Mouse (Mus musculus) kidney, embryonic 14.5 days (tissue): ENCODE results near the gene Tgm1. TPM values are rescaled to one million over a fixed set of nuclear protein-coding genes. Genes with fewer than 3 reads are reported as not detected.

ENCODE experiments used
- ATAC-seq: fragments of 200-750 bp; cut with Nextera tagmentation; 2 replicates; pipeline ENCODE4 v1.8.0; 2017; ENCODE audit warnings: moderate number of reproducible peaks, mild to moderate bottlenecking, moderate TSS enrichment, moderate library complexity; ENCODE audit not compliant: low FRiP score, low TSS enrichment
- H3K27ac ChIP-seq: fragments of 300-500 bp; sonication (generic); 2 replicates; pipeline ENCODE4 v1.5.1; 2014; ENCODE audit warnings: low read depth, mild to moderate bottlenecking, low read length, moderate library complexity, mixed read lengths
- H3K27me3 ChIP-seq: fragments of 300-500 bp; sonication (generic); 2 replicates; pipeline ENCODE4 v1.6.1; 2014; ENCODE audit warnings: mild to moderate bottlenecking, low read length; ENCODE audit not compliant: control insufficient read depth, insufficient read depth
- H3K36me3 ChIP-seq: fragments of 300-500 bp; sonication (generic); 2 replicates; pipeline ENCODE4 v1.6.1; 2014; ENCODE audit warnings: low read length, mixed read lengths; ENCODE audit not compliant: control insufficient read depth, insufficient read depth
- H3K4me1 ChIP-seq: fragments of 300-500 bp; sonication (generic); 2 replicates; pipeline ENCODE4 v1.6.1; 2014; ENCODE audit warnings: low read length, mixed read lengths; ENCODE audit not compliant: control insufficient read depth, insufficient read depth
- H3K4me2 ChIP-seq: fragments of 300-500 bp; sonication (generic); replicated peaks from 2 replicates; pipeline ENCODE4 v1.6.1; 2014; ENCODE audit warnings: low read depth, mild to moderate bottlenecking, low read length
- H3K4me3 ChIP-seq: fragments of 300-500 bp; sonication (generic); 2 replicates; pipeline ENCODE4 v1.5.1; 2014; ENCODE audit warnings: mild to moderate bottlenecking, low read length
- H3K9ac ChIP-seq: fragments of 300-500 bp; sonication (generic); 2 replicates; pipeline ENCODE4 v1.6.1; 2014; ENCODE audit warnings: low read depth, mild to moderate bottlenecking, low read length, moderate library complexity
- H3K9me3 ChIP-seq: fragments of 300-500 bp; sonication (generic); 2 replicates; pipeline ENCODE4 v1.6.1; 2016; ENCODE audit warnings: low read length; ENCODE audit not compliant: control insufficient read depth
- WGBS: fragments of 180-500 bp; shearing (Covaris S2); extraction: QIAGEN DNeasy Blood & Tissue Kit; methylation state at CpG from one replicate; pipeline ENCODE4 v1.1.7; 2014; 5-methylcytosine and 5-hydroxymethylcytosine counted together
- polyA plus RNA-seq: library from polyadenylated mRNA; unstranded; fragments of >200 nt; fragmentation: Nextera tagmentation; extraction: Ambion mirVana; gene quantifications from 2 replicates; pipeline ENCODE4 v1.2.1, GENCODE M21; 2014

Tgm1 gene
- polyA plus RNA-seq, 1 experiment from 2014 or later, result 1.2 TPM

- H3K27me3 ChIP-seq, result no peaks in the 10 kb centered on the region
- peaks cover 12% of the 10 kb centered on the region for H3K4me1 ChIP-seq
- peak overlapping the region; percentile 89 for H3K4me3 ChIP-seq
- 73% methylated on average over 7 of the region's 7 CpGs for WGBS
- no peaks in the 10 kb centered on the region for H3K9me3 ChIP-seq
- H3K27ac ChIP-seq, result peak overlapping the region; percentile 90; the same call in 1 of the 2 replicates
- ATAC-seq, result no peak
- H3K4me2 ChIP-seq, result peak overlapping the region; percentile 94
- H3K9ac ChIP-seq, result peak overlapping the region; percentile 89; the same call in 1 of the 2 replicates
- peaks cover 30% of the 10 kb centered on the region for H3K36me3 ChIP-seq
Observed at GRCm38 (mm10) chr14:55672741-55673060, 41.0 kb downstream of the Tgm1 start.

DNA sequence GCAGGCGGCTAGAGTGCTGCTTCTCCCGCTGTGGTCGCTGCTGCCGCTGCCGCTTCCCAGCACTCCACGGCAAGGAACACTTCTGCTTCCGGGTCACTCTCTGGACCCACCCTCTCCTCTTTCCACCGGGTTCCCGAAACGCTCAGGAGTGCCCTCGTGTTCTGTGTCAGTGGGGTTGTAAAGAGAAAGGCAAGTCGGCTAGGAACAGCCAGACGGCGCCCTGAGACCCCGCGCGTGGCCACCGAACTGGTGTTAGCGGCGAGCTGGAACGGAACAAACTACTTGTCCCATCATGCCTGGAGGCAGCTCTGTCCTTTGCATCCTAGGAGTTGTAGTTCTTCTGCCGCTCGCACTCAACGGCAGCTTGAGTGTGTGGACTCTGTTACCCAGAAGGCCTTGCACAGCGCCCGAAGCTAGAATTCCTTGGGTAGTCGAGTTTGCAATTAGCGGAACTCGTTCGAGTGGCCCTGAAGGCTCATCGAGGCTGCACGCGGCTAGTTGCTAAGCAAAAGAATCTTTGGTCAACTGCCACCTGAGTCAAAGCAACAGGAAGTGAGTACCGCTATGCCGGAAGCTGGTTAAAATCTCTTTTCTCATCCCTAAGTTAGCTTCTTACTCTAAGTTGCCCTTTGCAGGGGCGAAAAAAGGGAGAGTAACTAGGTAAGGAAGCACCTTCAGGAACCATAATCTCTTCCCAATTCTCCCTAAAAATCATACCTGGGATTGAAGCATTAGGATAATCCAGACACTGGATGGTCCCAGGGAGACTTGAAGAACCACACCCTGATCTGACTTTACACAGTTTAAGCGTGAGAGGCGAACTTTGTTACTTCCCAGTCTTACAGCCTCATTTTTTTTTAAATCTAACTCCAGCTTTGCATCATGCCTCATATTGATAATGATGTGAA, 41.6 kb downstream of the Tgm1 start, which contains the start of the genes Gmpr2 and Nedd8:
Gmpr2 (plus strand) TSS at position 109 of the 908 bp plus-strand sequence.
Nedd8 (minus strand) TSS at position 292 of the 908 bp plus-strand sequence.
- Histone ChIP-seq H3K4me1 (peaks cover 12% of the 10 kb centered on the region), H3K27ac (peak within 1 kb of the TSS; percentile 90), H3K36me3 (peaks cover 24% of the 10 kb centered on the region), H3K9ac (peak within 1 kb of the TSS; percentile 89), H3K27me3 (no peaks in the 10 kb centered on the region), H3K9me3 (no peaks in the 10 kb centered on the region), H3K4me3 (peak within 1 kb of the TSS; percentile 89), H3K4me2 (peak within 1 kb of the TSS; percentile 94)
- peak; percentile 97 for ATAC-seq
- under 1% methylated on average over 38 of the region's 38 CpGs for WGBS

DNA sequence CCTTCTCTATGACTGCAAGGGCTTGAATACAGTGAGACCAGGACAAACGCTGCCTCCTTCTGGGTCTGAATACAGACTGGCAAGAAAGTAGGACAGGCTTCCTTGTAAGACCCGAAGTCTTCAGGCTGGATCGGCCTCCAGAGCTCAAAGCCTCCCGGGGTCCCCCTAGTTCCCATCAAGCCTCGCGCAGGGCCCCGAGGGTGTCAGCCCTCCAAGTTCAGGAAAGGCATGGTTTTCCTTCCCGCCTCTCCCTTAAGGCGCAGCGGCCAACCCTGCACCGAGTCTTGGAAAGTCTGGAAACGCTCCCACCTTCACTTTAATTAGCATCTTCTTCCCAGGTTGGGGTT, 42.3 kb downstream of the Tgm1 start:
- Histone ChIP-seq H3K9ac (peak overlapping the region; percentile 89), H3K4me1 (peaks cover 12% of the 10 kb centered on the region), H3K27me3 (no peaks in the 10 kb centered on the region), H3K36me3 (peaks cover 23% of the 10 kb centered on the region), H3K27ac (peak overlapping the region; percentile 90), H3K4me3 (peak overlapping the region; percentile 89), H3K9me3 (no peaks in the 10 kb centered on the region), H3K4me2 (peak overlapping the region; percentile 94)
- 1% methylated on average over 12 of the region's 12 CpGs for WGBS
- peak; percentile 24; the same call in 1 of the 2 replicates for ATAC-seq

- peak; percentile 38 for ATAC-seq
- H3K4me1 ChIP-seq, result peaks cover 5% of the 10 kb centered on the region; the same call in 1 of the 2 replicates
- no peak overlapping the region for H3K9ac ChIP-seq
- H3K4me3 ChIP-seq, result peak overlapping the region; percentile 75; the same call in 1 of the 2 replicates
- H3K27me3 ChIP-seq, result no peaks in the 10 kb centered on the region
- peaks cover 28% of the 10 kb centered on the region; the same call in 1 of the 2 replicates for H3K36me3 ChIP-seq
- no peak overlapping the region; the same call in 1 of the 2 replicates for H3K27ac ChIP-seq
- no peaks in the 10 kb centered on the region for H3K9me3 ChIP-seq
- H3K4me2 ChIP-seq, result peak overlapping the region; percentile 59; the same call in 1 of the 2 replicates
- 53% methylated on average over 2 of the region's 2 CpGs for WGBS
Observed at GRCm38 (mm10) chr14:55660636-55661035, 53.1 kb downstream of the Tgm1 start.

GRCm38 (mm10) chr14:55659960-55660573, 53.7 kb downstream of the Tgm1 start, which contains the start of gene Mdp1:
Mdp1 (minus strand) TSS chr14:55660508.
- WGBS, result under 1% methylated on average over 39 of the region's 39 CpGs
- Histone ChIP-seq H3K9ac (peak within 1 kb of the TSS; percentile 76), H3K27ac (peak within 1 kb of the TSS; percentile 39; the same call in 1 of the 2 replicates), H3K4me3 (peak within 1 kb of the TSS; percentile 75), H3K4me2 (peak within 1 kb of the TSS; percentile 59), H3K27me3 (no peaks in the 10 kb centered on the region), H3K9me3 (no peaks in the 10 kb centered on the region), H3K4me1 (peaks cover 5% of the 10 kb centered on the region; the same call in 1 of the 2 replicates), H3K36me3 (peaks cover 28% of the 10 kb centered on the region; the same call in 1 of the 2 replicates)
- ATAC-seq, result peak; percentile 93

DNA sequence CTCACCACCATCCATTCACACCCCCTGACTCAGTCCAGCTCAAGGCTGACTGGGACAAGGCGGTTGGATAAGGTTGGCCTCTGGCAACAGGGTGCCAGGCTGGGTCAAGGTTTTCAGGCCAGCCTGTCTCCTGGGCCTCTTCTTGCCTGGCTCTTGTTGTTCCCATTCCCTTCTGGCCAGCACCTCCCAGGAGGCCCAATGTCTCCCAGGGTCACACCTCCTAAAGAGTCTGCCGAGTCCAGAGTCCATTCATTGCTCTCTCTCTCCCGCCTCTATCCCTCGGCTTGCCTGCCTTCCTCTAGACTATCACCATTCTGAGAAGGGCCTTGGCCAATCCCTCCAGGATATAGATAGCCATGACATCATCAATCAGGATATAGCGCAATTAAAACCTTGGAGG, 55.7 kb downstream of the Tgm1 start:
- whole genome bisulfite sequencing, result 90% methylated on average over 5 of the region's 5 CpGs
- Histone ChIP-seq H3K27ac (no peak overlapping the region), H3K4me2 (no peak overlapping the region), H3K27me3 (no peaks in the 10 kb centered on the region), H3K36me3 (peaks cover 19% of the 10 kb centered on the region; the same call in 1 of the 2 replicates), H3K9ac (no peak overlapping the region), H3K9me3 (no peaks in the 10 kb centered on the region), H3K4me1 (peaks cover 5% of the 10 kb centered on the region; the same call in 1 of the 2 replicates), H3K4me3 (no peak overlapping the region)
- ATAC-seq, result no peak

- Histone ChIP-seq H3K4me1 (peaks cover 5% of the 10 kb centered on the region; the same call in 1 of the 2 replicates), H3K4me2 (no peak overlapping the region), H3K9me3 (no peaks in the 10 kb centered on the region), H3K4me3 (no peak overlapping the region), H3K27me3 (no peaks in the 10 kb centered on the region), H3K36me3 (peaks cover 14% of the 10 kb centered on the region; the same call in 1 of the 2 replicates), H3K27ac (no peak overlapping the region), H3K9ac (no peak overlapping the region)
- 92% methylated on average over 3 of the region's 3 CpGs for WGBS
- no peak for ATAC-seq
Observed at GRCm38 (mm10) chr14:55656935-55657334, 56.8 kb downstream of the Tgm1 start.

- Histone ChIP-seq H3K9me3 (no peaks in the 10 kb centered on the region), H3K4me2 (no peak overlapping the region), H3K4me1 (no peaks in the 10 kb centered on the region), H3K27ac (no peak overlapping the region), H3K27me3 (no peaks in the 10 kb centered on the region), H3K4me3 (no peak overlapping the region), H3K36me3 (peaks cover 4% of the 10 kb centered on the region; the same call in 1 of the 2 replicates), H3K9ac (no peak overlapping the region)
- 85% methylated on average over 7 of the region's 7 CpGs for WGBS
- no peak for ATAC-seq
Observed at GRCm38 (mm10) chr14:55651528-55651927, 62.2 kb downstream of the Tgm1 start.
